Mouse (Mus musculus) limb, embryonic 12.5 days (tissue): ENCODE measurements around the gene Anks1b. TPM values are rescaled to one million over a fixed set of nuclear protein-coding genes. Genes with fewer than 3 reads are reported as not detected.

Experiments
- ATAC-seq: fragments of 200-750 bp; cut with Nextera tagmentation; 2 replicates; pipeline ENCODE4 v1.8.0; 2017; ENCODE audit warnings: low read depth, moderate TSS enrichment; ENCODE audit not compliant: insufficient number of reproducible peaks, insufficient read depth, low FRiP score, low TSS enrichment
- H3K27ac ChIP-seq: fragments of 300-500 bp; sonication (generic); 2 replicates; pipeline ENCODE4 v1.5.1; 2016; ENCODE audit warnings: mild to moderate bottlenecking, moderate library complexity
- H3K27me3 ChIP-seq: fragments of 300-500 bp; sonication (generic); 2 replicates; pipeline ENCODE4 v1.6.1; 2016; ENCODE audit warnings: mild to moderate bottlenecking, moderate library complexity
- H3K36me3 ChIP-seq: fragments of 300-500 bp; sonication (generic); 2 replicates; pipeline ENCODE4 v1.6.1; 2016; ENCODE audit warnings: mild to moderate bottlenecking, moderate library complexity
- H3K4me1 ChIP-seq: fragments of 300-500 bp; sonication (generic); replicated peaks from 2 replicates; pipeline ENCODE4 v1.6.1; 2016
- H3K4me2 ChIP-seq: fragments of 300-500 bp; sonication (generic); 2 replicates; pipeline ENCODE4 v1.6.1; 2016; ENCODE audit warnings: mild to moderate bottlenecking, moderate library complexity
- H3K4me3 ChIP-seq: fragments of 300-500 bp; sonication (generic); replicated peaks from 2 replicates; pipeline ENCODE4 v1.5.1; 2016; ENCODE audit warnings: mild to moderate bottlenecking
- H3K9ac ChIP-seq: fragments of 300-500 bp; sonication (generic); replicated peaks from 2 replicates; pipeline ENCODE4 v1.6.1; 2016; ENCODE audit warnings: mild to moderate bottlenecking, moderate library complexity
- H3K9me3 ChIP-seq: fragments of 300-500 bp; sonication (generic); 2 replicates; pipeline ENCODE4 v1.6.1; 2016; ENCODE audit warnings: mild to moderate bottlenecking, moderate library complexity
- WGBS: fragments of 180-500 bp; shearing (Covaris S2); methylation state at CpG from one replicate; pipeline ENCODE4 v1.1.7; 2016; 5-methylcytosine and 5-hydroxymethylcytosine counted together
- polyA plus RNA-seq: library from polyadenylated mRNA; unstranded; fragments of >200 nt; fragmentation: Nextera tagmentation; extraction: Ambion mirVana; gene quantifications from 2 replicates; pipeline ENCODE4 v1.2.1, GENCODE M21; 2016

The Anks1b gene
- polyA plus RNA-seq, 1 experiment from 2014 or later = 1.8 TPM

- no peaks in the 10 kb centered on the region for H3K4me1 ChIP-seq
- no peak overlapping the region for H3K4me3 ChIP-seq
- WGBS = 86% methylated on average over 3 of the region's 3 CpGs
- H3K4me2 ChIP-seq = no peak overlapping the region
- no peaks in the 10 kb centered on the region for H3K36me3 ChIP-seq
- no peaks in the 10 kb centered on the region for H3K27me3 ChIP-seq
- H3K27ac ChIP-seq = no peak overlapping the region
- H3K9ac ChIP-seq = no peak overlapping the region
- H3K9me3 ChIP-seq = no peaks in the 10 kb centered on the region
- no peak for ATAC-seq
Measured at GRCm38 (mm10) chr10:90493996-90494642, 620.8 kb downstream of the Anks1b start.

- no peak overlapping the region for H3K27ac ChIP-seq
- no peak overlapping the region for H3K4me3 ChIP-seq
- ATAC-seq = no peak
- no peak overlapping the region for H3K4me2 ChIP-seq
- no peaks in the 10 kb centered on the region for H3K9me3 ChIP-seq
- no peaks in the 10 kb centered on the region for H3K4me1 ChIP-seq
- no peaks in the 10 kb centered on the region for H3K27me3 ChIP-seq
- no peaks in the 10 kb centered on the region for H3K36me3 ChIP-seq
- H3K9ac ChIP-seq = no peak overlapping the region
- 88% methylated on average over 4 of the region's 4 CpGs for WGBS
Measured at GRCm38 (mm10) chr10:90494981-90495516, 621.7 kb downstream of the Anks1b start.

- no peak overlapping the region for H3K27ac ChIP-seq
- ATAC-seq = no peak
- no peak overlapping the region for H3K4me2 ChIP-seq
- H3K4me3 ChIP-seq = no peak overlapping the region
- no peak overlapping the region for H3K9ac ChIP-seq
- no peaks in the 10 kb centered on the region for H3K36me3 ChIP-seq
- no peaks in the 10 kb centered on the region for H3K4me1 ChIP-seq
- WGBS = 53% methylated on average over 1 of the region's 1 CpGs
- H3K9me3 ChIP-seq = no peaks in the 10 kb centered on the region; the same call in 1 of the 2 replicates
- no peaks in the 10 kb centered on the region for H3K27me3 ChIP-seq
Measured at GRCm38 (mm10) chr10:90507561-90507960, 634.3 kb downstream of the Anks1b start.

GRCm38 (mm10) chr10:90512801-90513200 lies 639.5 kb downstream of the Anks1b start:
- 84% methylated on average over 9 of the region's 9 CpGs for WGBS
- 0 out of 2 replicates have a peak, but pooled peaks cover 4% of the 10 kb centered on the region for H3K9me3 ChIP-seq
- H3K9ac ChIP-seq = no peak overlapping the region
- H3K27me3 ChIP-seq = no peaks in the 10 kb centered on the region
- no peaks in the 10 kb centered on the region for H3K4me1 ChIP-seq
- no peak overlapping the region for H3K27ac ChIP-seq
- no peaks in the 10 kb centered on the region for H3K36me3 ChIP-seq
- no peak overlapping the region for H3K4me2 ChIP-seq
- no peak for ATAC-seq
- H3K4me3 ChIP-seq = no peak overlapping the region

- no peak overlapping the region for H3K27ac ChIP-seq
- WGBS = 81% methylated on average over 1 of the region's 1 CpGs
- no peaks in the 10 kb centered on the region for H3K36me3 ChIP-seq
- ATAC-seq = no peak
- H3K4me3 ChIP-seq = no peak overlapping the region
- no peaks in the 10 kb centered on the region for H3K27me3 ChIP-seq
- no peak overlapping the region for H3K9ac ChIP-seq
- H3K9me3 ChIP-seq = no peaks in the 10 kb centered on the region
- H3K4me2 ChIP-seq = no peak overlapping the region
- no peaks in the 10 kb centered on the region for H3K4me1 ChIP-seq
Measured at GRCm38 (mm10) chr10:90531813-90532212, 658.5 kb downstream of the Anks1b start.

GRCm38 (mm10) chr10:90535370-90535769 lies 662.1 kb downstream of the Anks1b start:
- Histone ChIP-seq H3K4me1 (no peaks in the 10 kb centered on the region), H3K27me3 (no peaks in the 10 kb centered on the region), H3K27ac (no peak overlapping the region), H3K9me3 (no peaks in the 10 kb centered on the region), H3K9ac (no peak overlapping the region), H3K4me3 (no peak overlapping the region), H3K36me3 (no peaks in the 10 kb centered on the region), H3K4me2 (no peak overlapping the region)
- 88% methylated on average over 2 of the region's 2 CpGs for WGBS
- no peak for ATAC-seq

GRCm38 (mm10) chr10:90546635-90547034 lies 673.3 kb downstream of the Anks1b start:
- WGBS = 70% methylated on average over 3 of the region's 3 CpGs
- ATAC-seq = no peak
- H3K9me3 ChIP-seq = no peaks in the 10 kb centered on the region
- no peaks in the 10 kb centered on the region for H3K36me3 ChIP-seq
- H3K4me3 ChIP-seq = no peak overlapping the region
- no peak overlapping the region for H3K27ac ChIP-seq
- H3K4me1 ChIP-seq = no peaks in the 10 kb centered on the region
- no peak overlapping the region for H3K4me2 ChIP-seq
- no peak overlapping the region for H3K9ac ChIP-seq
- no peaks in the 10 kb centered on the region for H3K27me3 ChIP-seq

GRCm38 (mm10) chr10:90562906-90563305 lies 689.6 kb downstream of the Anks1b start:
- Histone ChIP-seq H3K9ac (no peak overlapping the region), H3K27me3 (no peaks in the 10 kb centered on the region), H3K36me3 (no peaks in the 10 kb centered on the region), H3K27ac (peak overlapping the region; percentile 2; the same call in 1 of the 2 replicates), H3K4me3 (no peak overlapping the region), H3K4me1 (0 out of 2 replicates have a peak, but pooled peaks cover 2% of the 10 kb centered on the region), H3K4me2 (no peak overlapping the region), H3K9me3 (no peaks in the 10 kb centered on the region)
- ATAC-seq = no peak
- whole genome bisulfite sequencing = 41% methylated on average over 7 of the region's 7 CpGs

GRCm38 (mm10) chr10:90576191-90577098 lies 703.1 kb downstream of the Anks1b start:
- 39% methylated on average over 29 of the region's 29 CpGs for WGBS
- peak overlapping the region; percentile 9; the same call in 1 of the 2 replicates for H3K4me3 ChIP-seq
- peak overlapping the region; percentile 43 for H3K4me2 ChIP-seq
- no peak overlapping the region for H3K9ac ChIP-seq
- peaks cover 7% of the 10 kb centered on the region; the same call in 1 of the 2 replicates for H3K4me1 ChIP-seq
- no peaks in the 10 kb centered on the region for H3K9me3 ChIP-seq
- no peak overlapping the region for H3K27ac ChIP-seq
- no peaks in the 10 kb centered on the region for H3K36me3 ChIP-seq
- H3K27me3 ChIP-seq = peaks cover 6% of the 10 kb centered on the region
- ATAC-seq = no peak

DNA sequence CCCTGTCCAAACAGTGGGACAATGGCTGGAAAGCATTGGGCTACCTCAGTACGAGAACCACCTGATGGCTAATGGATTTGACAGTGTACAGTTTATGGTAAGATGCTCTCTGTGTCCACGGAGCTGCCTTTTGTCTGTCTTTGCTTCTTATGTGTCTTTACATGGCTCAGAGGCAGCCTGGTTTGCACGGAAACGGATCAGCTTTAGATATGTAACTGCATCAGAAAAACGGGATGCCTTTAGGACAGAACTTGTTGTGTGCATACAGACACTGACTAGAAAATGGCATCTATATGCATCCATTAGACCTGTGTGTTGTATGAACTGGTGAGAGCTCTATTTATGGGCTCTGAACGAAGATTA lies 703.8 kb downstream of the Anks1b start:
- no peak overlapping the region; the same call in 1 of the 2 replicates for H3K4me3 ChIP-seq
- peaks cover 6% of the 10 kb centered on the region for H3K27me3 ChIP-seq
- no peaks in the 10 kb centered on the region for H3K9me3 ChIP-seq
- no peaks in the 10 kb centered on the region for H3K36me3 ChIP-seq
- no peak overlapping the region for H3K9ac ChIP-seq
- WGBS = 79% methylated on average over 6 of the region's 6 CpGs
- H3K4me1 ChIP-seq = peaks cover 7% of the 10 kb centered on the region; the same call in 1 of the 2 replicates
- H3K4me2 ChIP-seq = peak overlapping the region; percentile 43
- no peak overlapping the region for H3K27ac ChIP-seq
- no peak for ATAC-seq

- no peak for ATAC-seq
- H3K4me2 ChIP-seq = no peak overlapping the region
- no peak overlapping the region for H3K27ac ChIP-seq
- H3K27me3 ChIP-seq = peaks cover 6% of the 10 kb centered on the region
- peaks cover 7% of the 10 kb centered on the region; the same call in 1 of the 2 replicates for H3K4me1 ChIP-seq
- H3K9ac ChIP-seq = no peak overlapping the region
- H3K9me3 ChIP-seq = no peaks in the 10 kb centered on the region
- no peak overlapping the region for H3K4me3 ChIP-seq
- no peaks in the 10 kb centered on the region for H3K36me3 ChIP-seq
- 79% methylated on average over 9 of the region's 9 CpGs for WGBS
Measured at GRCm38 (mm10) chr10:90577777-90578176, 704.5 kb downstream of the Anks1b start.
